Mouse (Mus musculus): Measurements from ENCODE around the gene Lpp. TPM values are rescaled to one million over a fixed set of nuclear protein-coding genes. Genes with fewer than 3 reads are reported as not detected.

The Lpp gene
- total and polyA plus RNA-seq, 2 experiments from 2014 or later, result 8.4 to 13.1 TPM

GRCm38 (mm10) chr16:24491486-24491758, 98.1 kb downstream of the Lpp start:
- Histone ChIP-seq H3K36me3 (ENCODE audit: insufficient read depth, low read length) (no peaks in the 10 kb centered on the region), H3K9me3 (ENCODE audit: low read length) (no peaks in the 10 kb centered on the region), H3K9ac (replicated peaks; ENCODE audit: low read length) (peak overlapping the region; percentile 24; the same call in 1 of the 2 replicates), H3K27me3 (ENCODE audit: insufficient read depth, low read length) (no peaks in the 10 kb centered on the region), H3K4me1 (ENCODE audit: insufficient read depth, low read length) (peaks cover 17% of the 10 kb centered on the region), H3K27ac (peak overlapping the region; percentile 58; the same call in 1 of the 2 replicates), H3K4me2 (ENCODE audit: low read depth, low read length) (no peak overlapping the region), H3K4me3 (ENCODE audit: low read length) (no peak overlapping the region)
- DNase-seq (ENCODE audit: low spot score) (no peak), ATAC-seq (no peak)
- no peak for TF ChIP-seq CTCF (IDR thresholded peaks at IDR 0.05; ENCODE audit: low read depth)
- WGBS, result 67% methylated on average over 2 of the region's 2 CpGs

- Histone ChIP-seq H3K9ac (replicated peaks; ENCODE audit: low read length) (no peak overlapping the region), H3K36me3 (ENCODE audit: insufficient read depth, low read length) (no peaks in the 10 kb centered on the region), H3K27me3 (ENCODE audit: insufficient read depth, low read length) (no peaks in the 10 kb centered on the region), H3K4me2 (ENCODE audit: low read depth, low read length) (no peak overlapping the region), H3K4me3 (ENCODE audit: low read length) (no peak overlapping the region), H3K27ac (no peak overlapping the region), H3K4me1 (ENCODE audit: insufficient read depth, low read length) (peaks cover 17% of the 10 kb centered on the region), H3K9me3 (ENCODE audit: low read length) (no peaks in the 10 kb centered on the region)
- 0 out of 2 replicates have a peak, but pooled peaks have one; percentile 10 for ATAC-seq
- WGBS, result 54% methylated on average over 4 of the region's 4 CpGs
- TF ChIP-seq CTCF (IDR thresholded peaks at IDR 0.05; ENCODE audit: low read depth), result no peak
- no peak for DNase-seq (ENCODE audit: low spot score)
Measured at GRCm38 (mm10) chr16:24492194-24492940, 99.1 kb downstream of the Lpp start.

GRCm38 (mm10) chr16:24494531-24494930, 101.2 kb downstream of the Lpp start:
- H3K36me3 ChIP-seq (ENCODE audit: insufficient read depth, low read length), result no peaks in the 10 kb centered on the region
- no peaks in the 10 kb centered on the region for H3K27me3 ChIP-seq (ENCODE audit: insufficient read depth, low read length)
- ATAC-seq, result no peak
- H3K9me3 ChIP-seq (ENCODE audit: low read length), result no peaks in the 10 kb centered on the region
- peaks cover 13% of the 10 kb centered on the region for H3K4me1 ChIP-seq (ENCODE audit: insufficient read depth, low read length)
- DNase-seq (ENCODE audit: low spot score), result no peak
- H3K27ac ChIP-seq, result no peak overlapping the region
- H3K4me2 ChIP-seq (ENCODE audit: low read depth, low read length), result no peak overlapping the region
- 45% methylated on average over 6 of the region's 6 CpGs for WGBS
- H3K4me3 ChIP-seq (ENCODE audit: low read length), result no peak overlapping the region
- no peak overlapping the region for H3K9ac ChIP-seq (replicated peaks; ENCODE audit: low read length)
- TF ChIP-seq CTCF (IDR thresholded peaks at IDR 0.05; ENCODE audit: low read depth), result no peak

GRCm38 (mm10) chr16:24495461-24495860, 102.2 kb downstream of the Lpp start:
- no peaks in the 10 kb centered on the region for H3K27me3 ChIP-seq (ENCODE audit: insufficient read depth, low read length)
- no peak for TF ChIP-seq CTCF (IDR thresholded peaks at IDR 0.05; ENCODE audit: low read depth)
- H3K9ac ChIP-seq (replicated peaks; ENCODE audit: low read length), result no peak overlapping the region
- no peak overlapping the region for H3K27ac ChIP-seq
- no peaks in the 10 kb centered on the region for H3K36me3 ChIP-seq (ENCODE audit: insufficient read depth, low read length)
- H3K9me3 ChIP-seq (ENCODE audit: low read length), result no peaks in the 10 kb centered on the region
- ATAC-seq (no peak), DNase-seq (ENCODE audit: low spot score) (no peak)
- no peak overlapping the region for H3K4me3 ChIP-seq (ENCODE audit: low read length)
- WGBS, result 81% methylated on average over 4 of the region's 4 CpGs
- no peak overlapping the region for H3K4me2 ChIP-seq (ENCODE audit: low read depth, low read length)
- H3K4me1 ChIP-seq (ENCODE audit: insufficient read depth, low read length), result peaks cover 12% of the 10 kb centered on the region

GRCm38 (mm10) chr16:24496635-24497034, 103.3 kb downstream of the Lpp start:
- DNase-seq (ENCODE audit: low spot score) (no peak), ATAC-seq (no peak)
- no peak overlapping the region for H3K27ac ChIP-seq
- no peaks in the 10 kb centered on the region for H3K36me3 ChIP-seq (ENCODE audit: insufficient read depth, low read length)
- TF ChIP-seq CTCF (IDR thresholded peaks at IDR 0.05; ENCODE audit: low read depth), result no peak
- no peak overlapping the region for H3K9ac ChIP-seq (replicated peaks; ENCODE audit: low read length)
- WGBS, result 89% methylated on average over 7 of the region's 7 CpGs
- H3K4me1 ChIP-seq (ENCODE audit: insufficient read depth, low read length), result peaks cover 4% of the 10 kb centered on the region; the same call in 1 of the 2 replicates
- H3K27me3 ChIP-seq (ENCODE audit: insufficient read depth, low read length), result no peaks in the 10 kb centered on the region
- no peaks in the 10 kb centered on the region for H3K9me3 ChIP-seq (ENCODE audit: low read length)
- H3K4me3 ChIP-seq (ENCODE audit: low read length), result no peak overlapping the region
- H3K4me2 ChIP-seq (ENCODE audit: low read depth, low read length), result no peak overlapping the region

- DNase-seq (ENCODE audit: low spot score), result no peak
- Histone ChIP-seq H3K4me2 (ENCODE audit: low read depth, low read length) (no peak overlapping the region), H3K4me3 (ENCODE audit: low read length) (no peak overlapping the region), H3K36me3 (ENCODE audit: insufficient read depth, low read length) (no peaks in the 10 kb centered on the region), H3K4me1 (ENCODE audit: insufficient read depth, low read length) (no peaks in the 10 kb centered on the region), H3K9me3 (ENCODE audit: low read length) (no peaks in the 10 kb centered on the region), H3K27me3 (ENCODE audit: insufficient read depth, low read length) (no peaks in the 10 kb centered on the region), H3K9ac (replicated peaks; ENCODE audit: low read length) (no peak overlapping the region), H3K27ac (no peak overlapping the region)
- WGBS, result 88% methylated on average over 2 of the region's 2 CpGs
- ATAC-seq, result no peak
- TF ChIP-seq CTCF (IDR thresholded peaks at IDR 0.05; ENCODE audit: low read depth), result no peak
Measured at GRCm38 (mm10) chr16:24497413-24497812, 104.1 kb downstream of the Lpp start.

GRCm38 (mm10) chr16:24498103-24498659, 104.9 kb downstream of the Lpp start:
- no peaks in the 10 kb centered on the region for H3K27me3 ChIP-seq (ENCODE audit: insufficient read depth, low read length)
- ATAC-seq, result no peak
- no peak overlapping the region for H3K9ac ChIP-seq (replicated peaks; ENCODE audit: low read length)
- no peak for DNase-seq (ENCODE audit: low spot score)
- H3K4me2 ChIP-seq (ENCODE audit: low read depth, low read length), result no peak overlapping the region
- no peaks in the 10 kb centered on the region for H3K4me1 ChIP-seq (ENCODE audit: insufficient read depth, low read length)
- no peak for TF ChIP-seq CTCF (IDR thresholded peaks at IDR 0.05; ENCODE audit: low read depth)
- H3K9me3 ChIP-seq (ENCODE audit: low read length), result no peaks in the 10 kb centered on the region
- WGBS, result 89% methylated on average over 5 of the region's 5 CpGs
- no peaks in the 10 kb centered on the region for H3K36me3 ChIP-seq (ENCODE audit: insufficient read depth, low read length)
- H3K4me3 ChIP-seq (ENCODE audit: low read length), result no peak overlapping the region
- H3K27ac ChIP-seq, result no peak overlapping the region

Data from hindbrain, postnatal 0 days (tissue).